Mouse (Mus musculus) NIH3T3 (cell line): Measurements from ENCODE around the gene Arhgap10.
A peak's percentile ranks its signal among the peaks of the same experiment; 100 is the strongest.
"Not testable (repeated sequence)": the region's sequence is repeated elsewhere in the genome, so short reads cannot be mapped to it uniquely, and the experiment has no call there.

Source experiments
- DNase-seq: peaks from one replicate; pipeline ENCODE4 v3.0.0-alpha.2; 2012; ENCODE audit warnings: low read depth

Gene Arhgap10

DNA sequence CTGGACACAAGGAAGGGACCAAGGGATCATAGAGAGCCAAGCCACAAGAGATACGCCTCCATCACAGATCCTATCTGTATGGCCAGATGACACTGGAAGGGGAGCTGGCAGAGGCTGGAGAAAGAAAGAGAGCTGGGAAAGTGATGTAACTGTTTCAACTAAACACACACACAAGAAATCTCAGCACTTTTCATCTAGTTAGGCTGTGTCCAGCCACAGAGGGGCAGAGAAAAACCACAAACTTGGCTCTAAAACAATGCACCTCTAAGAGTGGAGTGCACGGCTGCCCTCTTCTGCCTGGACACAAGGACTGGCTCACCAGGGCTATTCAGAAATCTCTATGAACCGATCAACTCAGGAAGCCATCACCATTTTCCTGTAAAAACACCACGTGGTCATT lies 175.6 kb downstream of the Arhgap10 start:
- DNase-seq: peak; percentile 87

DNA sequence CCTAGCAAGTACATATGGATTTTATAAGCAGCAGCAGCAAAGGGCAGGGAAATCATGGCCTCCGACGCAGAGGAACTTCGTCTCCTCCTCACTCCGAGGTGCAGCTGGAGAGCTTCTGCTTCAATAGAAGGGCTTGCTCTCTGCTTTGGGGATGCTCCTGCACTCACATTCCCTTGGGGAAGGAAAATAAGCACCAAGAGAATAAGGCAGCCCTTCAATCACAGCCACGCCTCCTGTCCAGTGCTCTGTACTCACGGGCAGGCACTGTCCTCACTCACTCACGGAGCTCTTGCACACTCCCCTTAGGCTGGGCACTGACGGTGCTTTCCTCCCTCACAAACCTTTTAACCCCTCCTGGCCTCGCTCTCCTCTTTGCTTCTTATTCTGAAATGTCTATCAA lies 176.4 kb downstream of the Arhgap10 start:
- DNase-seq: no peak

DNA sequence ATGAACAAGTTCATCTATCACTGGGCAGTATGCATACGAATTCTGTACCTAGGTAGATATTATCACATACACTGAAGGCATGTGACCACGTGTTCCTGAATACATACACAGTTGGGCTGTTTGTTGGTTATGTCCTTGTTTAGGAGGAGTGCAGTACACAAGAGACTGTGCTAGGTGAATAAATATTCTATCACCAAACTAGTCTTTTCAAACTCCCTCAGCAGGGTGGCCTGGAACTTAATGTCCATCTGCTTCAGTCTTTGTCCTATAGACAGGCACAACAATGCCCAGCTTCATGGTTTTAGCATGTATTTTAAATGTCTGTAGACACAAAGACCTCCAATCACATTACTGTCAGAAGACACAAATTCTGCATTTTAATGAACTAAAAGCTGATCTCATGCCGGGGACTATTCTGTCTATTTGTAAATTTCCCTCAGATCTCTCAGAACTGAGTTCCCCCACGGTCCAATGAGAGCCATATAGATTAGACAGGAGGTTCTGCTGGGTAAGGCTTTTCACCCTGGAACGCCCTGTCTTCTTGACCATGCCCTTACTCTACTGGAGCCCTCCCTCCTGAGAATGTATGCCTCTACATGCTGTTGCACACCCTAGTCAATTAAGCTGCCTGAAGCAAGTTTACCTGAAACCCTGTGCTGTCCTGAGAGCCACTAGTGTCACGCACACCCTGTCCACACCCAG lies 177.6 kb downstream of the Arhgap10 start:
- DNase-seq: no peak

DNA sequence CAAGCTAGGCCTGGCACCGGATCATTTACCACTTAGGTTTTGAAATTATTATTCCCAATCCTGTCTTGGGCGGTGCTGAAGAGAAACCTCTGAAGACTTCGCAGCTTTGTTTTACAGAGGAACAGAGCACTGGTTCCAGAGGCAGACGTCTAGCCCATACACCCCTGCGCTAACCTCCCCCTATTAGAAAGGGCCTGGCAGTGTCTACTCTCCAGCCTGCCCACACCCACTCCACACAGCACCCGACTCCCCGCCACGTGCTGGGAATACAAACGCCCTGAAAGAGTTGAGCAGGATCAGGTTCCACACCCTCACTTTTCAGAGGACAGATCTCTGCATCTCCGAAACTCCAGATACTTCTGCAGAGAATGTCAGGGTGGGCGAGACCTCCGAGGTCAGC lies 180.5 kb downstream of the Arhgap10 start:
- DNase-seq: no peak

DNA sequence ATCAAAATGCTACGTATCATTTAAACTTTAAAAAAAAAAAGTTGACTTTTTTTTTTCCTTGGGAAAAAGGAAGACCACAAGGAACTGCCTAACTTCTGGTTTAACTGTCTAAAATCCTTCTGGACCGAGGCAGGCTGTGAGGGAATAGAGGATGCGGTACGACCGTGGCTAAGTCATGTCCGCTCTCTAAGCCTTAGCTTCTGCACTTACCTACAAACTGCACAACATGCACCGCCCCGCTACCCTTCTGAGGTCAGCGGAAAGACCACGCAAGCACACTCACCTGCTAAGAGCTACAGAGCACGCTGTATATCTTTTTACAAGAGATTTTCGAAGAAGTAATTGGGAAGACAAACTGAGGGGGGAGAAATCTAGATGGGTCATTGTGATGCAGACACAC lies 186.6 kb downstream of the Arhgap10 start:
- DNase-seq: no peak

DNA sequence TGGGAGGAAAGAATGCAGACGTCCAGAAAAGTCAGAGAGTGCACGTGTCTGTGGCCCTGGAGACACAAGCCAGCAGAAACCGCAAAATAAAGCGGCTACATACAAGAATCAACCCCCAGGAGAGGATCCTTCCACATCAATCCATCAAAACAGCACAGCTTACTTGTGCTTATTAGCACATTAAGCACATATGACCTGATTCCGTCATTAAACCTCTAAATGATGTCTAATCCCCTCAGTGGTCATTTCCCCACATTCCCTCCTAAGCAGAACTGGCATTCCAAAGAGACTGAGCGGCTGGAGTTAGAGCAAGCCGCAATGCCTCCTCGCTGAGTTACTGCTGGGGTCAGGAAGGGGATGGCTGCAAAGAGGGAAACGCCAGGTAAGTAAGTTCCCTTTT lies 187.4 kb downstream of the Arhgap10 start:
- peak; percentile 26 for DNase-seq

DNA sequence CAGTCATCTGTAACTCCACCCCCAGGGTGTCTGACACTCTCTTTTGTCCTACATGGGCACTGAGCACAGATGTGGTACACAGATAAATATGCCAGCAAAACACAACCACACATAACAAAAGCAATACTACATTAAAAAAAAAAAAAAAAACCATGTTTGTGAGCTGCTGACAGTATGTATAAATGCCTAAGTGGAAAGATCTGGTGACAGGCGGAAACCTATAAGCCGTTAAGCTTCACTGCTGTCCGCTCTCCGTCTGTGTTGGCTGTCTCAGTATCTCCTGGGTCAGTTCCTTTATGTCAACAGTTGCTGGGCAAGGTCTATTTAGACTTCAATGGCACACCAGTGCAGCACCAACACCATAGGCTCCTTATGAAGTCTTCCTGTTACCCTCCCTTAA lies 188.0 kb downstream of the Arhgap10 start:
- DNase-seq: no peak

DNA sequence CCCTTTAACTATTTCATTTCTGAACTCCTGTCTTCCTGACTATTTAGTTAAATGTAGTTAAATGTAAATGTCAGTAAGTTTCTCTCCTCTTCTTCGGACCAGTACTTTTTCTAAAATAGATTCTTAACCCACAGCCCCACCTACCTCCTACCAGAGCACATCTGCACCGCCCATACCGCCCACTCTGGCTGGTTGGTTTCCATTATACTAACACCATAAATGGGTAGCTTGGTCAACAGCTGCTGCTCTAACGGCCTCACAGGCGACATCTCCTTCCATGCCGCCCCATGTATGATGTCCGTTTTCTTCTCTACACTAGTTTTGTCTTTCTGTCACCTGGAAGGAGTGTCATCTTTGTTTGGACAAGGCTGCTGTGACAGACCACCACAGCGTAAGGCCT lies 189.3 kb downstream of the Arhgap10 start:
- no peak for DNase-seq

DNA sequence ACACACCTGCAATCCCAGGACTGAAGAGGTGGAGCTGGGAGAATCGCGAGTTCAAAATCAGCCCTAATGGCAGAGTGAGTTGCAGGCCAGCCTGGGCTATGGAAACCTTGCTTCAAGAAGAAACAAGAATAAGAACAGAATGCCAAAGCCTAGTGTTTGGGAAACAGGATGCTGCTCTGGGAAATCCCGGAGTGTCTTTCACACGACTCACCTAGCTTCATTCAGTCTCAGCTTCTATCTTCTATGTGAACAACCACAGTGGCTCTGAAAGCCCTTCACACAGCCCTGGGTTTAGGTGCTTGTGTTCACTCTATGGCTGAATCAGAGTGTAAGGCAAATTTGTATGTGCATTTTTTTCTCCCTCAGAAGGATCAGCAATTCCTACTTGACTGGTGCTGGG lies 190.4 kb downstream of the Arhgap10 start:
- peak; percentile 57 for DNase-seq

DNA sequence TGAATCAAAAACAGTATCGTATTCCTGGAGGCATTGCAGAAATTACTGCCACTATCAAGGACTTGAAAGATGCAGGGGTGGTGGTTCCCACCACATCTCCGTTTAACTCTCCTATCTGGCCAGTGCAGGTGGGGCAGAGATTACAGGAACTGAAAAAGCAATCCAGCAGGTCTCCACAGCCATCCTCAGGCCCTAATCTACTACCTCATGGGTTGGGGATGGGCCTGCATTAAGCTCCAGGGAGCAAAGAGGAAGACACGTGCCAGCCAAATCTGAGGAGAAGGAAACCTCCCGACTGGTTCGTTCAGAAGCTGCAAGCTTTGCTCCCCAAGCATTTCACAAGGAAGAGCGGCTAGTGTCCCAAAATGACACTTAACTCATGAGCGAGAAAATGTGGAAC lies 195.0 kb downstream of the Arhgap10 start:
- DNase-seq: not testable (repeated sequence)

DNA sequence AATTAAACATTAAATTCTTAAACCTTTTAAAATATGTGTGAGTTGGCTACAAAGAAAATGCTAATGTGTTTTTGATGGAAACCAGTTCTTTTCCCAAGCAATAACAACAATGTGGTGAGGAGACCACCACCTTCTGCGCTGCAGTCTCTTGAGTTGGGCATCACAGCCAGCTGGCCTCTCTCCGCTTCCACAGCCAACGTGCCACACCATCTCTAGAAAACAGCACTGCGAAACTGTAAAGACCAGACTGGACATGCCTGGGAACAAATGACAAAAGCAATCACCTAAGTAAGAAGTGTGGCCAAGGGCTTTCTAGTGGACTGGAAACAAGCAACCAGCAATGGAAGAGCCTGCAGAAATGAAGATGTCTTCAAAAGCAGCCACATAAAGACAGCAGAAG lies 195.9 kb downstream of the Arhgap10 start:
- no peak for DNase-seq

DNA sequence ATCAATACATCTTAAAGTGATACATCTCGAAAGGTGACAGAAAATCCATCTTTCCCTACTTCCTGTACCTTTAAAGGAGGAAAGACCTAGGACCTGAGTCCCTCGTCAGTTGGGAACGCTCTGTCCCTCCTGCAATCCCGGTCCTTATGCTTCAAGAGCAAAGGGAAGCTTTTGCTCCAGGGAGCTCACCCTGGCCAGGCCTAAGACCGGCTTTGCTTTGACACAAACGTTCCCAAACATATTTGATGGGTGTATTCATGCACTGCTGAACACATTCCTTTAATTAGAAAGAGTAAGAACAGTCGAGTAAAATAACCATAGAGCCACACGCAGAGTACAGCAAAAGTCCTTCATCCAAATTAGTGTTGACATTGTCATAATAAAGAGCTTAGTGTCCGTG lies 199.2 kb downstream of the Arhgap10 start:
- DNase-seq: no peak

DNA sequence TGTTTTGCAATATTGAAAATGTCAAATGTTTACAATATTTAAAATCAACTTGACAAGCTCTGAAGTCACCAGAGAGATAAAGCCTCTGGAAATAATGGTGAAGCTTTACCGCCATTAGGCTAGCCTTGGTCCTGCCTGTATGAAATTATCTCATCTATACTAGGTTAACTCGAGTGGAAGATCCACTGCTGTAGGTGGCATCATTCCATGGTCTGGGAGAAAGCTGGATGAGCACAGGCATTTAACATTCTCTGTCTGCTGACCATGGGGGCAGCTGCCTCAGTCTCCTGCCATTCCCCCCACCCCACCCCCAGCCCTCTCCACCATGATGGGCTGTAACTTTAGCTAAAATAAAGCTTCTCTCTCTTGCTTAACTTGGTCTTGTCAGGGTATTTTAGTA lies 200.0 kb downstream of the Arhgap10 start:
- no peak for DNase-seq

DNA sequence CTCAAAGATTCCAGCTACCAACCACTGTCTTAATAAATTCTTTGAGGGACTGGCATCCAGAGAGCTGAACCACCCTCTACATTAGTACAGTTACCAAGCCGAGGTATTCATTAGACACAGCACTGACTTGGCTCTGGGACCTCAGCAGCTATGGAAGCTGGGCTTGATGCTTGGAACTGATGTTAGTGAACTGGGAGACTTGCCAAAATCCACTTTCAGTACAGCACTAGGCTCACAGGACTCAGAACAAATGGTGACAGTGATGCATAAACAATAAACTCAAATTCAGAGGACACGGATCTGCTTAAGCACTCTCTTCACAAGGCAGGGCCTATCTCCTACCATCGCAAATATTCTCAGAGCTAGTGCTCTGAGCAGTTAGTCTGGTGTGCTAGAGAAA lies 204.8 kb downstream of the Arhgap10 start:
- peak; percentile 51 for DNase-seq

DNA sequence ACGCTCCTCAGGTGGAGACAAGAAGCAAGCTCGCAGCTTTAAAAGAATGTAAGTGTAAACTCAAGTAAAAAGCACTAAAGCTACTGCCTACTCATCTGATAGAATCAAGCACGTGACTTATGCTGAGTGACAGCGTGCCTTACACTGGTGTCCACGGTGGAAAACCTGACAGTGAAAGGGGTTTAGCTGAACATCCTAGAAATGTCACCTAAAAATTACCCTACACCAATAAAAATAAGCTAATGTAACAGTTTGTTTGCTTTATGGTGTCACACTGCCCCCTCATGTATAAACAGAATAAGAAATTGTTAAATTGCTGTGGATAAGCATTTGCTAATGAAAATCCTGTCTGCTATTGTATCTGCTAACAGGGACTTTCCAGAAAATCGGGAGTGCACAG lies 206.0 kb downstream of the Arhgap10 start:
- DNase-seq: no peak

DNA sequence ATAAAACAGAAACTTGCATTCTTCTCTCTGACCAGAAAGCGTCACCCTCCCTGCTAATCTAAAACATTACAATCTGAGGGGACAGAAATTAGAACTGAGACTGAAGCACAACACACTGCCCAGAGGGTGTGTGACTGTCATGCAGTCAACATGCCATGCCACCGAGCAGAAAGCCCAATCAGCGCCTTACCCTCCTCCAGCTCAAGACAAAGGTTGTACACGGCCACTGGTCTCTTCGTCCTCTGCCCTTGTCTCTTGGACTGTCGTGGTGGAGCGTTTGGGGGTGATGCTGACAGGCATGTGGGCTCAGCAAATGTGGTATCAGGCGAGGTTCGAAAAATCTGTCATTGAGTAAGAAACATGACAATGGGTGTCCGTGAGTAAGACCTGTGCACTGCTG lies 207.2 kb downstream of the Arhgap10 start:
- no peak for DNase-seq

DNA sequence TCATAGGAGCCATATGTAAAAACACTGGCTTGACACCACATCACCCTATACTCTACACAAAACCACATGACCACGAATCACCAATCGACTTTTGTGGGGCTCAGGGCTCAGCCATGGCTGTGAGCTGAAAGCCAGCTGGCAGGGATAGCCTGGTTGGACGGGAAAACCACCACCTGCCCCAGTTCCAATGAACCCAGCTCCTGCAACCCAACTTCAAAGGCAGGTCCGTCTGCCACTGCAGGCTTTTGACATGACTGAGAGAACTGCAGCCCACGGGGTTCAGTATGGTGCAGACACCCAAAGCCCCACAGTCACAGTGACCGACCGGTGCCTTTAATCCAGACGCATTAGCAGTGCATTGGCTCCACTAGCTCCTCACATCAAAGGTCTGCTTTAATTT lies 207.7 kb downstream of the Arhgap10 start:
- DNase-seq: no peak

DNA sequence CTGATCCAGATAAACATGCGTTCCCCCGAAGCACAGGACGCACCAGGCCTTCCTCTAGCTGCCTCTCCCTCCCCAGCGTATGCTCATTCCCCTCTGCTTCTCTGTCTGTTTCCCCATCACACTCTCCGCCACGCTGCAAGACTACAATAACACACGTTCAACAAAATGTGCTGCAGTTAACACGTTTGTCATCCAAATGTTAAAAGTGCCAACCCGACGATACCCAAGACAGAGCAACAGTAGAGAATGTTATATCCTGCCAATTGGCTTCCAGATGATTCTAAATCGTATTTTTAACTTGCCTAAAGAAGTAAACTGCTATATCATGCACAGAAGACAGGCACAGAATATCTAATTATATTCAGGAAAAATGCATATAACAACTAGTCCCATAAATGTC lies 223.2 kb downstream of the Arhgap10 start:
- no peak for DNase-seq

DNA sequence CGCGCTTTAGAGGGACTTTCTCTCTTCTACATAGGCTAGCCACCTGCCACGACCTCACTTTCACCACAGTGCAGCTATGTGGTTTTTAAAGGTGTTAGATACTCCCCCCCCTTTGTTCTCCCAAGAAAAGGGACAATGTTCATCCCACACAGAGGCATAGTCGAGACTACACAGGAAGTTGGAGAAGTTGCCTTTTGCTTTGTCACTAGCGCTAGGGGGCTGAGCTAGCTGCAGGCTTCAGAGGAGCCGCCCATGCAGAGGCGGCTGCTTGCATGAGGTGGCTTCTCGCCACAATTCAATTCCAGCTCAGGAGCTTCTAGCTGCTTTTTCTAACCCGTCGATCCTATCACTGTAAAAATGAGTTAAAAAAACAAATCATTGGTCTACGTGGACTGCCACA lies 225.1 kb downstream of the Arhgap10 start:
- DNase-seq: no peak

DNA sequence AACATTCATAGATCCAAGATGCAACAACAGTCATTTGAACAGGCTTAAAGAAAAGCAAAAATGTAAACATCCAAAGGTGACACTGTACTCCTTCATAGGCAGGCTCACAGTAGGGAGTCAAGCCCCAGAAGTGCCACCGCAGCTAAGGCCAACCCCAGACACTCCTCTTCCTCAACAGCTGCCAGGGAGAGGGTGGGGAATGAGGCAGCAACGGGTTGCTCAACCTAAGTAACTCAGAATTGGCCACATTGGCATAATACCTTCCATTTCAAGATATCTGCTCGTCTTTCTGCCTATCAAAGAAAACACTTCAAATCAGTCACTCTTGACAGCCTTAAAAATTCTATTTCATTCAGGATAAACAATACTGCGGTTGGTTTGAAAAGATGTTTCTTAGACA lies 225.6 kb downstream of the Arhgap10 start:
- DNase-seq: no peak

DNA sequence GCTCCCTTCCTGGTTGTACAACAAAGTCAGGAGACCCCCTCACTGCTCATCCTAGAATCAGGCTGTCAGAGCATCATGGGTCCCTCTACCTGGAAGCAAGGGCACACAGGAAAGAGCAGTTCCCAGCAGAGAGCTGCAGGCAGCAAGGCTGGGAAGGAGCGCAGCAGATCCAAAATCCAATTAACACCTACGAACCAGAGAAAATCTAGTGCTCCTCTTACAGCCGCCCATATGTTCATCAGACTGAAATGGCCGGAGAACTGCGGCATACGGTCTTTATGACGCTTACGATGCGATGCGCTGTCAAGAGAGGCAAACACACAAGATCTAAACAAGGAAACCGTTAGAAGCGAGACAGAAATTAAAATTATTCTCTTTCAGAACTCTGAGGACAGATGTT lies 229.3 kb downstream of the Arhgap10 start:
- DNase-seq: no peak

DNA sequence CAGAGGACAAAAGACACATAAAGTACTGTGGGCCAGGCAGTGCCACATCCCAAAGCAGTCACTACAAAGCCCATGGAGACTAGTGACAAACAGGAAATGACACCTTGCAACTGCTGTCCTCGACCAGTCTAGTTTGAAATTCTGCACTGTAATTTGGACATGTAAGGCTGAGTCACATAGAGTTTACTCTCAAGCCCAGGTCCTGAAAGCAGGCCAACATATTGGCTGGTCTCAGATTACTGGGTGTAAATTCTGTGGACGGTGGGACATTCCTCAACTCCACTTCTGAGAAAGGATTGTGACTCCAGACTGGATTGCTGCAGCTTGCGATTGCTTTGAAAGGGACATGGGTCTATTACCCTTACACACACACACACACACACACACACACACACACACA lies 229.7 kb downstream of the Arhgap10 start:
- peak; percentile 91 for DNase-seq

DNA sequence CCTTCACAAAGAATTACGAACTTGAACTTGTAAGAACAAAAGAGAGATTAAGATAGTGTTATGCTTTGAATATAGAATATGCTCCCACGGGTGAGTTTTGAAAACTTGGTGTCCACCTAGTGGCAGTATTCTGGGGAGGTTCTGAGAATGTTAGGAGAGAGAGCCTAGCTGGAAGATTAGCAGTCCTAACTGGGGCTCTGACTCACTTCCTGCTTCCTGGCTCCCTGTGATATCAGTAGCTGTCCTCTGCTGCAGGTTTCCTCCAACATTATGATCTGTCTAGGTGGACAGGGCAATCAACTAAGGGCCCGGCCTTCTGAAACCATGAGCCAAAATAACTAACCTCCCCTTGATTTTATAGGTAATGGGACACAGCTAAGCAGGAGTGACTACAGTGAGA lies 233.3 kb downstream of the Arhgap10 start:
- no peak for DNase-seq

DNA sequence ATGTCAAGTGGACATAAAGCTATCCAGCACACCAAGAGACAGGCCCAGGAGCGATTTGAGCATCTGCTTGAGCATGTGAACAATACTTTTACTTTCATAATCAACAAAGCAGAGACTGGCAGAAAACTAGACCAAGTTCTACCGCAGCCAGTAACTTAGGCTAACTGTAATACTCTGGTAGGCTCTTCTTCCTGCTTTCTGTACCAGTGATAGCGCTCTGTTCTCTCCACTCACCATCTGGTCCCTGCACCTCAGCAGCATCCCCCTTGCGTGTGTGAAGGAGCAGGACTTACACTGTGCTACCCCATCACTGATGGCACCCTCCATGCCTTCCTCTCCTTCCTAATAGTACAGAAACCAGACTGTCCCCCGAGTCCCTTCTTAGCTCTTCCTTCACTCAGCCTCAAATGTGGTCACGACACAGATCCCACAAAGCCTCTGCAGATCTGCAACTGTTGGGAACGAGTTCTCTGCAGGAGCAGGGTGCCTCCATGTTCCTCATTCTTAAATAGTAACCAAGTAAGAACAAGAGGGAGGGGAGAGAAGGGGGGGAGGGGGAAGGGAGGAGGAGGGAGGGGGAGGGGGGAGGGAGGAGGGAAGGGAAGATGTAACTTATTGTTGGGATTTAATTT lies 235.0 kb downstream of the Arhgap10 start:
- no peak for DNase-seq
